Mouse (Mus musculus) lung, postnatal 0 days (tissue): ENCODE data around the gene Adcyap1r1.

Source experiments
- CTCF ChIP-seq: IDR thresholded peaks from 2 replicates; pipeline ENCODE4 v1.5.1; 2016; ENCODE audit warnings: antibody characterized with exemption, mild to moderate bottlenecking
- EP300 ChIP-seq: IDR thresholded peaks from 2 replicates; pipeline ENCODE4 v1.6.1; 2016; ENCODE audit warnings: antibody characterized with exemption, mild to moderate bottlenecking, control low read depth

GRCm38 (mm10) chr6:55461141-55461540 lies 9.4 kb downstream of the Adcyap1r1 start:
- TF ChIP-seq CTCF = peak; percentile 75
- no peak for TF ChIP-seq EP300
